Mouse (Mus musculus): ENCODE results near the gene Klhl5.

The Klhl5 gene

GRCm38 (mm10) chr5:65191601-65192000 lies 84.3 kb downstream of the Klhl5 start:
- CTCF ChIA-PET: no interaction called here

- CTCF ChIA-PET: no interaction called here
Measured at GRCm38 (mm10) chr5:65194441-65194840, 87.1 kb downstream of the Klhl5 start.

- CTCF ChIA-PET: no interaction called here
Measured at GRCm38 (mm10) chr5:65199346-65200128, 92.2 kb downstream of the Klhl5 start, which contains the start of gene Wdr19. Gene Wdr19 (plus strand): TSS chr5:65199696.

GRCm38 (mm10) chr5:65204726-65205125 lies 97.4 kb downstream of the Klhl5 start:
- CTCF ChIA-PET: no interaction called here

DNA sequence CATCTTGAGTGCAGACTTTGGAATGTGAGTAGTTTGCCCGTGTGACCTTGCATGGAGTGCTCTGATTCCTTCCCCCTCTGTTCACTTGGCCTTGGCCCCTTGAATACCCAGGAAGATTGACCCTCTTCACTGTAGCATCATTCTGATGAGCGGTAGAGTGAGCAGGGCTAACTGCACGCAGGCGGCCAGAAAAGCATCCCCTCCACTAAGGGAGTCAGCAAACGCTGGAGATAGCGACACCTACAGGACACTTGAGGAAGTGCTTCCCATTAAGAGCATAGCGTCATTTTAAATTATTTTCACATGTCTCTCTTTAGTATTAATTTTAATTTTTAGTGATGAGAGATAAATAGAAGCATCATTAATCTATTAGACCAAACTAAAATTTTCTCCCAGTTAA lies 106.0 kb downstream of the Klhl5 start:
- CTCF ChIA-PET: interaction anchor here (0.6 kb wide), 1 partner anchor 159 kb away, joined by 5 read pairs; no protein-coding TSS in a partner anchor
